In genomic region chr4:105184490-105184889, GRCm38 (mm10) we compare ENCODE assay signal across 21 mouse cellular contexts. TPM values are rescaled to one million over a fixed set of nuclear protein-coding genes. Genes with fewer than 3 reads are reported as not detected.
DNase-seq lines count a peak whose midpoint lies in the region; ATAC-seq and TF ChIP-seq lines count a peak whose summit lies in the region.
"Had no signal": no experiment of that assay in that cellular context is flagged by ENCODE, and none has a peak within 500 bp of the region (broad histone marks: within the 10 kb centered on the region; RNA-seq: fewer than 3 reads in every experiment).

No protein-coding gene starts in this region.

- TF ChIP-seq CTCF in kidney, adult 2 months (conservative IDR thresholded peaks at IDR 0.05; ENCODE audit: insufficient read depth, insufficient read length, low read depth, low read length), result no peak

- no peak for TF ChIP-seq POLR2A in kidney, adult 2 months (IDR thresholded peaks at IDR 0.05; ENCODE audit: low read depth, low read length)

- no peaks in the 10 kb centered on the region for H3K27me3 ChIP-seq in forebrain, embryonic 15.5 days
- no peaks in the 10 kb centered on the region for H3K27me3 ChIP-seq in forebrain, embryonic 10.5 days (ENCODE audit: poor library complexity, severe bottlenecking)
- H3K27me3 ChIP-seq in kidney, adult 2 months (replicated peaks; ENCODE audit: control insufficient read depth, insufficient read depth, low read length), result no peaks in the 10 kb centered on the region
- no peaks in the 10 kb centered on the region for H3K27me3 ChIP-seq in midbrain, embryonic 10.5 days (ENCODE audit: low read depth, poor library complexity, severe bottlenecking)
- H3K27me3 ChIP-seq in midbrain, embryonic 14.5 days (ENCODE audit: control insufficient read depth, insufficient read depth, low read length), result no peaks in the 10 kb centered on the region
- H3K27me3 ChIP-seq in midbrain, embryonic 13.5 days, result no peaks in the 10 kb centered on the region
- H3K27me3 ChIP-seq: embryonic facial prominence, embryonic 15.5 days; hindbrain, embryonic 13.5 days; neural tube, embryonic 12.5 days had no signal

- WGBS in forebrain, embryonic 15.5 days, result 46% methylated on average over 4 of the region's 4 CpGs
- 83% methylated on average over 4 of the region's 4 CpGs for WGBS in forebrain, embryonic 10.5 days
- WGBS in kidney, adult 2 months, result 54% methylated on average over 4 of the region's 4 CpGs
- 87% methylated on average over 4 of the region's 4 CpGs for WGBS in midbrain, embryonic 10.5 days
- whole genome bisulfite sequencing in midbrain, embryonic 14.5 days, result 70% methylated on average over 4 of the region's 4 CpGs
- 81% methylated on average over 4 of the region's 4 CpGs for WGBS in midbrain, embryonic 13.5 days

- H3K4me1 ChIP-seq in forebrain, embryonic 15.5 days, result peaks cover 46% of the 10 kb centered on the region
- H3K4me1 ChIP-seq in forebrain, embryonic 10.5 days, result peaks cover 88% of the 10 kb centered on the region
- H3K4me1 ChIP-seq in kidney, adult 2 months (ENCODE audit: control insufficient read depth, insufficient read depth, low read length), result peaks cover 22% of the 10 kb centered on the region
- H3K4me1 ChIP-seq in midbrain, embryonic 10.5 days, result peaks cover 42% of the 10 kb centered on the region
- H3K4me1 ChIP-seq in midbrain, embryonic 14.5 days (ENCODE audit: control insufficient read depth, insufficient read depth, low read length), result peaks cover 23% of the 10 kb centered on the region
- H3K4me1 ChIP-seq in midbrain, embryonic 13.5 days (replicated peaks), result peaks cover 45% of the 10 kb centered on the region

- H3K4me2 ChIP-seq in forebrain, embryonic 15.5 days (replicated peaks), result no peak overlapping the region
- no peak overlapping the region for H3K4me2 ChIP-seq in midbrain, embryonic 14.5 days (ENCODE audit: low read length)
- no peak overlapping the region for H3K4me2 ChIP-seq in midbrain, embryonic 13.5 days (replicated peaks)
- H3K4me2 ChIP-seq: embryonic facial prominence, embryonic 15.5 days; hindbrain, embryonic 13.5 days; liver, embryonic 11.5 days; lung, embryonic 14.5 days; neural tube, embryonic 12.5 days had no signal

- no peaks in the 10 kb centered on the region for H3K36me3 ChIP-seq in forebrain, embryonic 15.5 days
- peaks cover 45% of the 10 kb centered on the region for H3K36me3 ChIP-seq in forebrain, embryonic 10.5 days (replicated peaks)
- peaks cover 2% of the 10 kb centered on the region; the same call in 1 of the 2 replicates for H3K36me3 ChIP-seq in kidney, adult 2 months (ENCODE audit: control insufficient read depth, insufficient read depth, low read length)
- peaks cover 5% of the 10 kb centered on the region for H3K36me3 ChIP-seq in midbrain, embryonic 10.5 days
- no peaks in the 10 kb centered on the region for H3K36me3 ChIP-seq in midbrain, embryonic 14.5 days (ENCODE audit: control insufficient read depth, insufficient read depth, low read length)
- H3K36me3 ChIP-seq in midbrain, embryonic 13.5 days, result no peaks in the 10 kb centered on the region
- H3K36me3 ChIP-seq: hindbrain, embryonic 13.5 days; neural tube, embryonic 12.5 days had no signal

- peak overlapping the region; percentile 25 for H3K27ac ChIP-seq in forebrain, embryonic 15.5 days (replicated peaks)
- no peak overlapping the region for H3K27ac ChIP-seq in forebrain, embryonic 10.5 days
- H3K27ac ChIP-seq in kidney, adult 2 months (ENCODE audit: insufficient read depth, low read depth, low read length), result 0 out of 2 replicates have a peak overlapping the region, but pooled peaks have one; percentile 17
- H3K27ac ChIP-seq in midbrain, embryonic 10.5 days (replicated peaks), result 0 out of 2 replicates have a peak overlapping the region, but pooled peaks have one; percentile 9
- H3K27ac ChIP-seq in midbrain, embryonic 14.5 days (replicated peaks; ENCODE audit: low read depth, low read length), result no peak overlapping the region
- H3K27ac ChIP-seq in midbrain, embryonic 13.5 days, result no peak overlapping the region
- H3K27ac ChIP-seq: embryonic facial prominence, embryonic 15.5 days; hindbrain, embryonic 13.5 days; left cerebral cortex, adult 2 months; neural tube, embryonic 12.5 days had no signal

- no peak overlapping the region for H3K4me3 ChIP-seq in forebrain, embryonic 15.5 days
- H3K4me3 ChIP-seq in forebrain, embryonic 10.5 days, result no peak overlapping the region
- no peak overlapping the region for H3K4me3 ChIP-seq in kidney, adult 2 months (ENCODE audit: insufficient read depth, low read depth, low read length)
- no peak overlapping the region for H3K4me3 ChIP-seq in midbrain, embryonic 10.5 days
- H3K4me3 ChIP-seq in midbrain, embryonic 14.5 days (replicated peaks; ENCODE audit: low read depth, low read length), result no peak overlapping the region
- no peak overlapping the region for H3K4me3 ChIP-seq in midbrain, embryonic 13.5 days (replicated peaks)
- H3K4me3 ChIP-seq: embryonic facial prominence, embryonic 15.5 days; hindbrain, embryonic 13.5 days; left cerebral cortex, adult 2 months; neural tube, embryonic 12.5 days had no signal

- H3K9me3 ChIP-seq in forebrain, embryonic 15.5 days, result no peaks in the 10 kb centered on the region
- H3K9me3 ChIP-seq in forebrain, embryonic 10.5 days, result no peaks in the 10 kb centered on the region
- H3K9me3 ChIP-seq in midbrain, embryonic 10.5 days (replicated peaks), result no peaks in the 10 kb centered on the region
- no peaks in the 10 kb centered on the region for H3K9me3 ChIP-seq in midbrain, embryonic 14.5 days (ENCODE audit: control insufficient read depth, low read length)
- H3K9me3 ChIP-seq in midbrain, embryonic 13.5 days, result no peaks in the 10 kb centered on the region
- H3K9me3 ChIP-seq: embryonic facial prominence, embryonic 15.5 days; hindbrain, embryonic 13.5 days; neural tube, embryonic 12.5 days had no signal

- no peak for DNase-seq in forebrain, embryonic 10.5 days (ENCODE audit: extremely low spot score, low spot score)
- no peak for DNase-seq in kidney, adult 2 months
- DNase-seq in kidney, postnatal 10 days, result no peak
- DNase-seq in midbrain, embryonic 10.5 days (ENCODE audit: low spot score), result no peak
- no peak for DNase-seq in midbrain, embryonic 14.5 days
- DNase-seq: cerebellum, adult 2 months; cerebellum, postnatal 36 days; kidney, postnatal 14 days; layer of hippocampus, adult 9-11 months; left cerebral cortex, postnatal 4 days; lung, embryonic 14.5 days; lung, postnatal 36 days; right cerebral cortex, postnatal 4 days; thymus, postnatal 14 days had no signal

- H3K9ac ChIP-seq in forebrain, embryonic 15.5 days (replicated peaks), result no peak overlapping the region
- H3K9ac ChIP-seq in midbrain, embryonic 14.5 days (replicated peaks; ENCODE audit: low read length), result no peak overlapping the region
- no peak overlapping the region for H3K9ac ChIP-seq in midbrain, embryonic 13.5 days (replicated peaks)
- H3K9ac ChIP-seq: embryonic facial prominence, embryonic 15.5 days; hindbrain, embryonic 13.5 days; lung, embryonic 14.5 days; neural tube, embryonic 12.5 days had no signal

- no peak for ATAC-seq in forebrain, embryonic 15.5 days (replicated peaks)
- ATAC-seq in midbrain, embryonic 14.5 days (ENCODE audit: low FRiP score, low TSS enrichment), result no peak
- ATAC-seq in midbrain, embryonic 13.5 days, result no peak

RNA-seq across cellular contexts. Expression of gene Plpp3, which starts 27.3 kb away (rescaled TPM):
- polyA plus RNA-seq in forebrain, embryonic 15.5 days (2015; fragmentation: Nextera tagmentation; extraction: Ambion mirVana), result 74.4 and 75.6 TPM in 2 replicates
- polyA plus RNA-seq in forebrain, embryonic 10.5 days (2016; fragmentation: Nextera tagmentation; extraction: Ambion mirVana), result 57.2 and 59.4 TPM in 2 replicates
- polyA plus RNA-seq in kidney, adult 2 months (2012; rRNA removed), result 77.7 and 78.0 TPM in 2 replicates
- 44.5 and 55.6 TPM in 2 replicates for polyA plus RNA-seq in midbrain, embryonic 10.5 days (2016; fragmentation: Nextera tagmentation; extraction: Ambion mirVana)
- polyA plus RNA-seq in midbrain, embryonic 14.5 days (2014; fragmentation: Nextera tagmentation; extraction: Ambion mirVana), result 51.7 and 62.4 TPM in 2 replicates
- 58.5 TPM in 2 replicates for polyA plus RNA-seq in midbrain, embryonic 13.5 days (2015; fragmentation: Nextera tagmentation; extraction: Ambion mirVana)

Comparison
In these comparisons a context has a peak if more than half of its experiments do, and no peak if none do; other contexts are left out.
1. H3K27ac ChIP-seq: peak in forebrain, embryonic 15.5 days (single experiment), kidney, adult 2 months (single experiment) and midbrain, embryonic 10.5 days (single experiment); none in forebrain, embryonic 10.5 days (single experiment), midbrain, embryonic 14.5 days (single experiment) and midbrain, embryonic 13.5 days (single experiment).